Mouse (Mus musculus) Muller cell, postnatal 12 days (primary cell): ENCODE results near the gene Mroh7.

Source experiments
- DNase-seq: peaks from one replicate; pipeline ENCODE4 v3.0.0-alpha.2; 2015; ENCODE audit errors: inconsistent ontology term

Mroh7 gene

GRCm38 (mm10) chr4:106699989-106700388 is 30.7 kb downstream of the Mroh7 start:
- peak; percentile 17 for DNase-seq

GRCm38 (mm10) chr4:106693841-106694430 is 36.8 kb downstream of the Mroh7 start:
- DNase-seq = no peak

- DNase-seq = no peak
Observed at GRCm38 (mm10) chr4:106688636-106689296, 42.0 kb downstream of the Mroh7 start.

- no peak for DNase-seq
Observed at GRCm38 (mm10) chr4:106680955-106681354, 49.8 kb downstream of the Mroh7 start.

- DNase-seq = no peak
Observed at GRCm38 (mm10) chr4:106679152-106679551, 51.6 kb downstream of the Mroh7 start.

GRCm38 (mm10) chr4:106678442-106679118 is 52.1 kb downstream of the Mroh7 start, which contains the start of gene Ttc4:
Gene Ttc4 (minus strand): TSS chr4:106678944.
- DNase-seq = peak; percentile 95

GRCm38 (mm10) chr4:106676749-106677148 is 54.0 kb downstream of the Mroh7 start:
- no peak for DNase-seq

- no peak for DNase-seq
Observed at GRCm38 (mm10) chr4:106666546-106666945, 64.2 kb downstream of the Mroh7 start.

GRCm38 (mm10) chr4:106665673-106666072 is 65.1 kb downstream of the Mroh7 start:
- no peak for DNase-seq

GRCm38 (mm10) chr4:106665269-106665668 is 65.5 kb downstream of the Mroh7 start:
- DNase-seq = no peak

- DNase-seq = no peak
Observed at GRCm38 (mm10) chr4:106664697-106665096, 66.0 kb downstream of the Mroh7 start.

GRCm38 (mm10) chr4:106663956-106664470 is 66.7 kb downstream of the Mroh7 start:
- no peak for DNase-seq

- DNase-seq = no peak
Observed at GRCm38 (mm10) chr4:106655681-106656080, 75.0 kb downstream of the Mroh7 start.

GRCm38 (mm10) chr4:106653051-106653450 is 77.7 kb downstream of the Mroh7 start:
- no peak for DNase-seq

GRCm38 (mm10) chr4:106652546-106652945 is 78.2 kb downstream of the Mroh7 start:
- DNase-seq = no peak

GRCm38 (mm10) chr4:106650833-106651527 is 79.7 kb downstream of the Mroh7 start, which contains the start of gene Pars2:
Gene Pars2 (plus strand): TSS chr4:106651069.
- DNase-seq = peak; percentile 99

GRCm38 (mm10) chr4:106647137-106647536 is 83.6 kb downstream of the Mroh7 start:
- DNase-seq = no peak

GRCm38 (mm10) chr4:106645797-106646196 is 84.9 kb downstream of the Mroh7 start:
- DNase-seq = no peak

- no peak for DNase-seq
Observed at GRCm38 (mm10) chr4:106644218-106644610, 86.5 kb downstream of the Mroh7 start.

- DNase-seq = no peak
Observed at GRCm38 (mm10) chr4:106643483-106644217, 87.1 kb downstream of the Mroh7 start.

- no peak for DNase-seq
Observed at GRCm38 (mm10) chr4:106634086-106634479, 96.6 kb downstream of the Mroh7 start.
